Mouse (Mus musculus) heart, postnatal 4 days (tissue): ENCODE results near the gene Fam107b. TPM values are rescaled to one million over a fixed set of nuclear protein-coding genes. Genes with fewer than 3 reads are reported as not detected.

Experiments used
- DNase-seq: peaks from one replicate; pipeline ENCODE4 v3.0.0; 2021
- total RNA-seq, 2 experiments: library from RNA; stranded (reverse); gene quantifications; 2 replicates each; pipeline ENCODE4 v1.2.3; 2021

Fam107b gene
- total RNA-seq, 2 experiments from 2014 or later = 24.3 to 32.0 TPM

DNA sequence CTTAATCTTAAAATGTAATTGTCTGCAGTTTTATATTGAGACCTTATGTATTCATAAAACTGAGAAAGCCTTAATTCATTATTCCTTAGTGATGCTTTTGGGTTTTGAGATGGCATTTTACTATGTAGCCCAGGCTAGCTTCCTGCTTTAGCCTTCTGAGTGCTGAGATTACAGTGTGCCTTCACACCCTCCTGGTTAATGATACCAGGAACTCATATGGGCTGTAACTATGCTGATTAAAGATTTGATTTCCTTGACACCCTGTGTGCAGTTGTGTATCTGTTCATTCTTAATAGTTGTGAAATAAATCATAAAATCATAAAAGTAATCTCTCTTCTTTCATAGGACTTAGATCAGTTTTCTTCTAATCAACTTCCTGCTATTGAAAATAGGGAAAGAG, 205.8 kb downstream of the Fam107b start:
- no peak for DNase-seq

DNA sequence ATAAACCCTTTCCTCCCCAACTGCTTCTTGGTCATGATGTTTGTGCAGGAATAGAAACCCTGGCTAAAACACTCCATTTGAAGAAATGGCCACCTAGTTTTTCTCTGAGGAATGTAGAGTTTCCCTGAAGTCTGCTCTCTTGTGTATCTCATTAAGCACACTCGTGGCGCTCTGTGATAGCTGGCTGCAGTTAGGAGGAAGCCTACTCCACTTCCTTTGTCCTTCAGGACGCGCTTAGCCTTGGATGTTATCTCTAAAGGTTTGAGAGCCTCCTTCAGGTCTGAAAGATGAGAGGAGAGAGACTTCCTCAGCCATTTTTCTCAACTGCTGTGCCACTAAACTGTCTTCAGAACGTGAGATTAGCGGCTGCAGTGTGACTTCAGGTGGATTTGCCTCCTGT, 207.4 kb downstream of the Fam107b start:
- no peak for DNase-seq

DNA sequence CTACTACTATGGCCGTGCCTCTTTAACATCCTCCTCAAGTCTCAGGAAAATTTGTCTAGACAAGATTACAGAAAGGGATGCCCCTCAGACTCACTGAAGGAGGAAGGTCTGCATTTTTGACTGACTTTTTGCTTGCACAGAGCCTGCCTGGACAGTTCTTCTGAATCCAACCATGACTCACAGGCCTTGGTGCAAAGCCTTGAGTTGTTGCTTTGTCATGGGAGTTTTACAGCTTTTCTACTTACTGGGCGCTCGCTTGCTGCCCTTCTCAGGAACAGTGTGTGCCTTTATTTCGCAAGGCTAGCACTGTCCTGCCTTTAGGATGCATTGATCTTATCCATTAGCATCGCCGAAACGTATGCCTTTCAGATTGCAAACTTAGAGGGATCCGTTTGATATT, 215.3 kb downstream of the Fam107b start:
- no peak for DNase-seq

DNA sequence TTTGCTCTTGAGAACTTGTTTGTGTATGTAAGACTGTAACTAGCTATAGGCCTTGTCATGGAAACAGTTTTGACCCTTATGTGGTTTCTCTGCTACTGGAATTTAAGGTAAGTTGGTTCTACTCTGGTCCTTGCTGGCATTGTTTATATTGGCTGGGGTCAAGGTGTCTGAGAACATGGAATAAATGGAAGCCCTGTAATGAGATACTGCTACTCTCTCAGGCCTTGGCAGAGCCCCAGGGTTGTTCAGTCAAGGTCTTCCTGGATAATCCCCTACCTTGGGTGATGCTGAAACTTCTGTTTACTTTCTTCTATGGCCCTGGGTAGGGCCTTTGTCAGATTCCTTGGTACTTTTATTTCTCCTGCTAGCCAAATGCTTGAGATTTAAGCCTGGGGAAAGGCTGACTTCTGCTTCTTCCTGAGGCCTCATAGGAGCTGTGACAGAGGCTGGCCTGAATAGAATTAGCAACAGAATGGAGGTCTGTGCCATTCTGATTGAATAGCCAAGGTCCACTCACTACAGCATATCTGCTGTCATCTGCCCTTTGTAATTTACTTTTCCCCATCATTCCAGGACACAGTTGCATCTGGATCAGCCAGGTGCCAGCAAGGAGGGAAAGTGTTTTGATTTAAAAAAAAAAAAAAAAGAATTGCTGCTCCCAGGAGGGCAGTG, 217.6 kb downstream of the Fam107b start:
- no peak for DNase-seq

DNA sequence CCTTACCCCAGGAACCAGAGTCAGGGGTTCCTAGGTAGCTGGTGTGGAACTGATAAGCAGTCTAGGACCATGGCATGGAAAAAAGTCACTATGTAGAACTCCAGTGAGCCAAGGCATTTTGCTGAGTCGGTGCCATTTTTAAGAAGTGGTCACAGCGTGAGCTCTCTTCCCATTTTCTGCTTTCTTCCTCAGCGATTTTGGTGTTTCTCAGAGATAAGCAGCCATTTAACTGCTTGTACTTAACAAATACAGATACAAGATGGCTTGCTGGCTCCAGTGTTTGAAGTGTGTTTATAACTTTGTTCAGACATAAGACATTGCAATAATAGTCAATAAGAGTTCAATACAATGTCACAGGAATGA, 218.1 kb downstream of the Fam107b start:
- no peak for DNase-seq

DNA sequence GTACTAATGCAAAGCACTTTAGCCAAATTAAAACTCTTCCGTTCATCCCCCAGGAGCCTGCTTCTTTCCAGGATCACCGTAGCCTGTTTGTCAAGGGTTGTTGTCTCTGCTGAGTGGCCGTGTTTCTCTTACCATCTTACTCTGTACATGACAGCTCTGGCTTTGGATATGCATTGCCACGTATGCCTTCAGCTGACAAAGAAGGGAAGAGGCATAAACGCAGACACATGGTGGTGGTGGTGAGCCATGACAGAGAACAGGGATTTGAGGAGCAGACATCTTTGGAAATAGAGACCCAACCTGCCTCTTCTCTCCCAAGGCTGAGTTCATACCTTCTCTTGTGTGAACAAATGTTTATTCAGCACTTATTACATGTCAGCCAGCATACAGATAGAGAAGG, 226.3 kb downstream of the Fam107b start:
- DNase-seq = no peak

DNA sequence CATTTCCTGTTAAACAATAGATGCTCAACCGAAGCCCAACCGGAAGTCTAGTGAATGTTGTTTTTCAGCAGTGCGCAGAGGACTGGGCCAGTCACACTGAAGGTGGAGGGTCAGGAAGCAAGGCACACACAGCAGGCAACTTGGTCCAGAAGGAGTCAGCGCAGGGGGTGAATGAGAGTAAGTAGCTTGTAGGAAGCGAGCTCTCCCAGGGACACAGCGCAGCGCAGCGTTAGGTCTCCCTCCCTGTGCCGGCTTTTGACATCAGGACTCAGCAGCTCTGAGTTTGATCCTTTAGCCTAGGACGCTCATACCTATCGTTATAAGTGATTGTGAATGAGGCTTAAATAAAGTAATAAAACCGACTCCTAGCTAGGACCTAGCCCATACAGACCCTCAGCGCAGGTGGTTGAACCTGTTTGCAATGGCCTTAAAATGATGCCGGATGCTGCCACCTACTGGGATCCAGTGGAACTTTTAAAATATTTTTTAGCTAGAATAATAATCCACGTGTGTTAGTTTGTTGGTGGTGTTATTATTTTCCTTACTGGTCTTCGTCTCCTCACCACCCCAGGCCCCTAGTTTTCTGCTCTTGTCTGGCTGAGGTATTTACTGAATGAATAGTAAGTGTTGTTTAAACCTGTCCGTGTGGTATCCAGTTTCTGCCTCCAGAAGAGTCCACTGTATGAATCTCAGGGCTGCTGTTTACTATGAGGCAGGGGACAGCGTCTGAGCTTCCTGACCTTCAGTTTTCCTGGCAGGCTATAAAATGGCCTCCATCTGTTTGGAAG, 229.7 kb downstream of the Fam107b start:
- peak; percentile 48 for DNase-seq

DNA sequence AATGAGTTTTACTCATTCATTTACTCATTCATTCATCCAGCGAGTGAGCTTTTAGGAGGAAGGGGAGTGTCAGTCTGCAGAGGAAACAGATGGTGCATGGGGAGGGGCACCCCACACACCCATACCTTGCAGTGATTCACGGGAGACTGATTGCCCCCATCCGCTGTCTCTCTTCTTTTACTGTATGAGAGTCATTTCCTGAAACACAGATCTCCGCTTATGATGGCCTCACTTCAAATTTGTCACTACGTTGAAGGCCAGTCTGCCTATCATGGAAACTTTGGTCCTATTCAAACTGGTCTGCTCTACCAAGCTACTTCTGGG, 230.2 kb downstream of the Fam107b start:
- DNase-seq = no peak

DNA sequence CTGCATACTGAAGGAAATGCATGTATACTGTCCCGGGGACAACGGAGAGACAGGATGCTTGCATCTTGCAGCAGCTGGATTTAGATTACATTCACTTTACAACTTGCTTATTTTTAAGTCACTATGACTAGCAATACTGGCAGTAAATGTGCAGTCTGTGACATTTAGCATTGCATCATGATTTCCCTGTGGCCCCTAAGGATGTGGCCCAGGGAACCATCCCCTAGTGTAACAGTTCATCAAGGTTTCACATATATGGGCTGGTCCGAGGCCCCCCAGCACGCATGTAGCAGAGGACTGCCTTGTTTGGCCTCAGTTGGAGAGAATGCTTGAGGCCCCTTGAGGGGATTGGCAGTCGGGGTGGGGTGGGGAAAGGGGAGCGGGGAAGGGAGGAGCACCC, 235.5 kb downstream of the Fam107b start:
- no peak for DNase-seq

DNA sequence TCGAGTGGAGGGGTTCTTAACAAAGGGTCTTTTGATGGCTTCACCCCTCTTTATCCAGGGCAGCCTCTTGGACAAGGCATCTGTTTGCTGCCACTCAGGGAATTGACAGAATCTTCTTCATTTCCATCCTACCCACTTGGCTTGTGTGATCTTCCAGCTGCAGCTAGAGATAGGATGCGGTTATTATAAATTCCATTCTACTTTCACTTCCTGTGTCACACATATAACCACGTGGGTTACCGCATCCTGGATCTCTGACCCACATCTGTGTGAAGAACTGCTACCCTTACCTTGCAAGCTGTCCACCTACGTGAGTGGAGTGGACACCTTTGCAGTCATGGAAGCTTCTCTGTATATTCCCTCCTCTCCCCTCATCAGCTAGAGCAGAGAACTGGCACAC, 240.0 kb downstream of the Fam107b start:
- no peak for DNase-seq

DNA sequence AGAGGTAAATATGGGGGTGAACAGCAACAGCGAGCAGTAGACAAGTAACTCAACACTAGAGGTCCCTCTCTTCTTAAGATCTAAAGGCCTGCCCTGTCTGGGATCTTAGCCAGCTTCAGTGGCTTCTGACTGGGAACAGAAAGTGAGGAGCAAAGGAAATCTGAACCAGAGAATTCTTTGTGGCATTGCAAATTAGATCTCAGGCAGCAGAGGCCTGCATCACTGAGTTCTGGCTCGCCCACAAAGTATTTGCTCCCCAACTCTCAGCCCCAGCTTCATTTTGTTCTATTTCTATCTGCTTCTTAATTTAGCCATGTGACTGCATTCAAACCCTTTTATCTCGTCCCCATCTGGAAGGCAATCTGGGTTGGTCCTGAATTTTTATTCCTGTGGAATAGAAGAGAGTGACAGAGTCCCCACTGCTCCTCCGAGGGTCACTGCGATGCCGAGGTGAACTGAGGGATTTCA, 245.9 kb downstream of the Fam107b start:
- DNase-seq = peak; percentile 41

DNA sequence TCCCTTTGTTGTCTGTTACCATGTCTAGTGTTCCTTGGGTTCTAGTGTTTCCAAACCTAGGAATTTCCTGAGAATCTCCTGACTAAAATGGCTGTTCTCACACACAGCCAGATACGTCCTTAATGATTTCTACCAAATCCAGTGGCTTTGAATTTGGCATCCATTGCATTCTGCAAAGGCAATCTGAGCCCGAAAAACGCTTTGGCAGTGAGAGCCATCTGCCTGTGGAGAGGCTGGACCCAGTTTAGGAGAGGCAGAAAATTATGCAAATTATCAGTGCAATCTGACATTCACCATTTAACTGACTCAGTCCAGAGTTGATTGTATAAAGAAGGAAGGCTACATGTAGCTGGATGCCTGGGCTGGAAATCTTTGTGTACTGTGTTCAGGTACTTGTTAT, 247.3 kb downstream of the Fam107b start:
- no peak for DNase-seq

DNA sequence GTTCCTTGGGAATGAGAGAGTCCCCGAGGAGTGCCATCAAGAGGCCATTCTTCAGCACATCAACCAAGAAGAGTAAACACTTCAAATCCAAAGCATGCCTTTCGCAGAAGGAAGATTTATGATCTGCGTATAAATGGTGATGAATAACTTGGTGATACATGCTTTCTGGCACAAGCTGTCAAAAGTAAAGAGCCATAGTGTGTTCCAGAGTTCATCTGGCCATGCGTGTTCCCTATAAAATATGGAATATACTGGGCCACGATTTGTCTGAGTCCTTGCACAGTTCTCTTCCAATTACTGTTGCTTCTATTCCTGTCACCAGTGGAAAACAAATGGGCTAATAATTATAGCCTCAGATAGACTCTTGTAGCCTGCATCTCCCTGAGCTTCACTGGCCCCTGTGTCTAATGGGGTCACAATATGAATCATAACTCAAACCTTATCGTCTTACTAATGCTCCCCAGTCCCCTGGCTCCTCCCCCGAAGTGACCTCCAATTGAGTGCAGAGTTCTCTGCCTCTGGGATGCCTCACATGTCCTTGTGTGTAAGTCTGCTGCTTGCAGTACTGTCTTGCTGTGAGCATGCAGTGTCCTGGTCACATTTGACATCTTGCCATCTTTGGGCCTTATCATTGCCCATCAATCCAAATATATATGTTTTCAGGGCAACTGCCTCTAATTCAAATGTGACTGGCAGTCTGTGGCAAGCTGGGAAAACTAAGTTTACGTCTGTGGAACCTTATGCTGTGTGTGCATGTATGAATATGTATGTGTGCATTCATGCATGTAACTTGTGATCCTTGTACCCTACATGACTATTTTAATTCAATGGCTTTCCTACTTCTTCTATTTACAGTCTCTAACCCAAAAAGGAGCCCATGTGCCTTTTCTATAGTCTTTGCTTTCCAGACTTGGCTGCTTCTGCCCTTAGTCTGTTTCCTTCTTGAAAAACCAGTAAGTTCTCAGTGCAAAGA, 252.5 kb downstream of the Fam107b start:
- DNase-seq = no peak

Other genes with a start within 250 kb of the Fam107b start
- 1 to 10 TPM; 6.7 to 7.2 TPM for gene Rpp38, start 237.8 kb upstream of the Fam107b start, total RNA-seq
- under 1 TPM in 1 of 2 experiments, not detected in 1; 0.56 TPM for gene Acbd7, start 234.3 kb upstream of the Fam107b start, total RNA-seq
- not detected for gene Olah, start 173.3 kb upstream of the Fam107b start, total RNA-seq
- gene Meig1, start 147.8 kb upstream of the Fam107b start, total RNA-seq = not detected
- gene Dclre1c, start 146.4 kb upstream of the Fam107b start, total RNA-seq = 1 to 10 TPM; 3.4 to 3.5 TPM
- gene Suv39h2, start 95.5 kb upstream of the Fam107b start, total RNA-seq = 1 to 10 TPM; 3.1 to 3.6 TPM
- gene Gm45902, start 57.7 kb upstream of the Fam107b start, total RNA-seq = 1 to 10 TPM; 3.6 to 4.2 TPM
- gene Hspa14, start 57.7 kb upstream of the Fam107b start, total RNA-seq = 10 to 100 TPM; 49.4 to 50.4 TPM
- 1 to 10 TPM; 2.0 to 3.4 TPM for gene Cdnf, start 57.5 kb upstream of the Fam107b start, total RNA-seq